Mouse (Mus musculus) gastrocnemius, postnatal 10 days (tissue): ENCODE results near the gene Rps6kb2. TPM values are rescaled to one million over a fixed set of nuclear protein-coding genes. Genes with fewer than 3 reads are reported as not detected.
"Not testable (repeated sequence)": the region's sequence is repeated elsewhere in the genome, so short reads cannot be mapped to it uniquely, and the experiment has no call there.

Experiments
- DNase-seq: peaks from one replicate; pipeline ENCODE4 v3.0.0; 2021; ENCODE audit warnings: mixed read lengths
- total RNA-seq, 2 experiments: library from RNA; stranded (reverse); gene quantifications; 2 replicates each; pipeline ENCODE4 v1.2.3; 2021

The Rps6kb2 gene
- total RNA-seq, 2 experiments from 2014 or later: 25.3 to 30.9 TPM

GRCm38 (mm10) chr19:4142416-4143173 lies 20.6 kb downstream of the Rps6kb2 start:
- DNase-seq: no peak

DNA sequence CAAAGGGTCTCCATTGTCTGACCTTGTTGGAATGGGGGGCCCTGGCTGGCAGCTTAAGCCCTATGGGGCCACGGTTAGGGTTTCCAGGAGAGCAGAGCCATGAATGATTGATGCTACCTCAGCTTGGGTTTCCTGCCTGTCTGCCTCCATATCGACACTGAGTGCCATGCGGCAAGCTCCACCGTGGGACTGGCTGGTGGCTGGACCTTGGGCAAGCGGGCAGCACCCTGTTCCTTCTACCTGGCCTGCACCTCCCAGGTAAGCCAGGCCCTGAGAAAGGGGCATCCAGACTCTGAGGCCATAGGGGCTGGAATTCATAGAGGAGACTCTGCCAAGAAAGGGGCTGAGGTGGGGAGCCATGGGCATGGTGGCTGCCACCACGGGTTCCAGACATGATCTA lies 23.0 kb downstream of the Rps6kb2 start:
- DNase-seq: no peak

- DNase-seq: no peak
These were observed 23.7 kb downstream of the Rps6kb2 start, which contains the start of gene Gpr152 for GRCm38 (mm10) chr19:4139446-4139845. Gpr152 (plus strand) TSS chr19:4139787.

DNA sequence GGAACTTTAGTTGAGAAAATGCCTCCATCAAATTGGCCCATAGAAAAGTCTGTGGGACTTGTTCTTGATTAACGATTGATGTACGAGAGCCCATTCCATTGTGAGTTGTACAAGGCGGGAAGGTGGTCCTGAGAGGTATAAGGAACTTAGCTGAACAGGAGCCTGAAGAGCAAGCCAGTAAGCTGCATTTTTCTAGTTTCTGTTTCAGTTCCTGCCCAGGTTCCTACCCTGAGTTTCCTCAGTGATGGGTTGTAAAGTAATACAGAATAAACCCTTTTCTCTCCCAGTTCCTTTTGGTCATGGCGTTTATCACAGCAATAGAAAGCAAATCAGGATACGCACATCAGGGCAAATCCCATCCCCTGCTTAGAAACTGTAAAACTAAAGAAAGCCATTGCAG lies 25.2 kb downstream of the Rps6kb2 start:
- DNase-seq: no peak

GRCm38 (mm10) chr19:4136463-4136862 lies 26.7 kb downstream of the Rps6kb2 start:
- no peak for DNase-seq

DNA sequence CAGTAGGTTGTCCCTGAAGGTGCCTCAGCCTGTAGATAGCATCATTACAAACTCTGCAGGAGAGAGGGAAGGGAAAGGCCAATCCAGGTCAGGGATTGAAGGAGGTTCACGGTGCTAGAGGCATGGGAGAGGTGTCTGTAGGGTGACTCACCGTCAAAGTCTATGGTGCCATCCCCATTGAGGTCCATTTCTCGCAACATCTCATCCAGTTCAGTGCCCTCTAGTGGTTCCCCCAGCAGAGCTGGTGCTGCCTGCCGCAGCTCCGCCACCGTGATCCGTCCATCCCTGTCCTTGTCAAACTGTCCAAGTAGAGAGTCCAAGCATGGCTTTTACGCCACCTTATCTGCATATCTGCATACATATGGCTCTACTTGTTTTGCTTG lies 27.2 kb downstream of the Rps6kb2 start:
- DNase-seq: not testable (repeated sequence)

GRCm38 (mm10) chr19:4135229-4135962 lies 27.8 kb downstream of the Rps6kb2 start:
- not testable (repeated sequence) for DNase-seq

GRCm38 (mm10) chr19:4134354-4134753 lies 28.8 kb downstream of the Rps6kb2 start:
- no peak for DNase-seq

GRCm38 (mm10) chr19:4131768-4132167 lies 31.4 kb downstream of the Rps6kb2 start:
- no peak for DNase-seq

DNA sequence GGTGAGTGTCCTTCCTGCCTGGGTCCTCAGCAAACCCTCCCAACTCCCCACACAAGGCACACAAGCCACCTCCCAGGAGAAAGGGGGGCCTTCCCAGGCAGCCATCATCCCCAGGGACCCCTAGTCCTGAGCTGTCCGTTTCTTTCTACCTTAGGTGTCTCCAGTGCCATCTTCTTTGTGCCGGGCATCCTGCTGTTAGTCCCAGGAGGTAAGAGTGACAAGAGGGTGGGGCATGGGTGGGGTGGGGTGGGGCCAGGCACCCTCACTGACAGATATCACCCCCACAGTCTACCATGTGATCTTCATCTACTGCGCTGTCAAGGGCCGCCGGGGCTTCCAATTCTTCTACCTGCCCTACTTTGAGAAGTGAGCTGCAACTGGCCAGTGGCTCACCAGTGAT lies 32.1 kb downstream of the Rps6kb2 start:
- DNase-seq: no peak

- no peak for DNase-seq
These were observed 33.0 kb downstream of the Rps6kb2 start for GRCm38 (mm10) chr19:4130106-4130505.

DNA sequence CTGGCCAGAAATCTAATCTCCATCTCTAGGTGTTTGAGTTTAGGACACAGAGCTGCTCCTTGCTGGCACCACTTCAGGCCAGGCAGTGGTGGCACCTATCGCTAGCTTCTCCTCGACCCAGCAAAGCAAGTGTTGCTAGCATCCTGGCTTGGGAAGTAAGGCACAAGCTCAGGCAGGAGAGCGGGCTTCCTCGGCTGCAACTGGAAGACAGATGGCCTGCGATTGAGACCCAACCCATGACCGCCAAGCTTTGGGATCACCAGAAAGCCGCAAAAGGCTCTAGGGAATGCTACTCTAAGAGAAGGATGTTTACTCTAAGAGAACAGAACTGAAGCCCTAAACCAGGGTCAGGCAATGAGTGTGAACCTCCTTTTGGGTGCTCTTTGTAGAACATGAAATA lies 33.7 kb downstream of the Rps6kb2 start:
- DNase-seq: no peak

DNA sequence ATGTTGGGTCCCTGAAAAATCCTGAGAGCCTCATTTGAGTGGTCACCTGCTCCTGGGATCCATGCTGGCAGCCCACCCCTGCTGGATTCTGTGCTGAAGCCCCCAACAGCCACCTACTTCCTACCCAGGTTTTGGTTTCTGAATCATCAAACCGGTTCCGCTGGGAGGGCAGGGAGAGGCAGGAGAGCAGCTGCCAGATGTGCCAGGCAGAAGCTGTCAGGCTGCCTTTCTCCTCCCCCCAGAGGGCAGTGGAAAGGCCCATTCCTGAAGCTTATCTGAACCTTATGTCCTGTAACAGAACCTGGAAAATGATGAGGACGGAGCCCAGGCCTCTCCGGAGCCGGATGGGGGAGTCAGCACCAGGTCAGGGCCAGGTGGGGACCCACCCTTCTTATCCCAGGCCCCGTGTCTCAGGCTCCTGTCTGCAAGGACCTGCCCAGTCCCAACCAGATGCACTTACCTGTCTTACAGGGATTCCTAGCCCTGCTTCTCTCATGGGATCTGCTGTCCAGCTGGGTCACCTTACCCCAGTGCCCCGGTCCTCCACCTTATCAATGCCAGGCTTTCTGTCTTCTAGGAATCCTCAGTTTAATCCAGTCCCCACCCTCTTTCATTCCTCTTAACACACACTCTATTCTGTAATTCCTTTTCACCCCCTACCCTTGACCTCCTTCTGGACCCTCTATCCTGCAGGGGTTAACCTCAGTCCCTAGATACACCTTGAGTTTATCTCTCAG lies 36.2 kb downstream of the Rps6kb2 start:
- no peak for DNase-seq

GRCm38 (mm10) chr19:4125741-4126696 lies 37.1 kb downstream of the Rps6kb2 start, which contains the start of gene Aip:
Aip (minus strand) TSS chr19:4125858.
- DNase-seq: peak; percentile 96

DNA sequence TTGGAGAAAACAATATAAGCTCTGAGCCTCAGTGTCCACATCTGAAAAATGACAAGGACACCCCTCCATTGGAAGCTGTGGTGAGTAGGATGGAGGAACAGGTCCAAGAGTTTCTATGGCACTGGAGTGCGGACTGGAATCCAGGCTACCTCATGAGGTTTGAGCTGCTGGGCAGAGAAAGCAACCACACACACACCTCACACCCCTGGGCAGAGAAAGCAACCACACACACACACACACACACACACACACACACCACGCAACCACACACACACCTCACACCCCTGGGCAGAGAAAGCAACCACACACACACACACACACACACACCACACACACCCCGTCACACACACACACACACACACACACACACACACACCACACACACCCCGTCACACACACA lies 37.9 kb downstream of the Rps6kb2 start:
- DNase-seq: peak; percentile 37

DNA sequence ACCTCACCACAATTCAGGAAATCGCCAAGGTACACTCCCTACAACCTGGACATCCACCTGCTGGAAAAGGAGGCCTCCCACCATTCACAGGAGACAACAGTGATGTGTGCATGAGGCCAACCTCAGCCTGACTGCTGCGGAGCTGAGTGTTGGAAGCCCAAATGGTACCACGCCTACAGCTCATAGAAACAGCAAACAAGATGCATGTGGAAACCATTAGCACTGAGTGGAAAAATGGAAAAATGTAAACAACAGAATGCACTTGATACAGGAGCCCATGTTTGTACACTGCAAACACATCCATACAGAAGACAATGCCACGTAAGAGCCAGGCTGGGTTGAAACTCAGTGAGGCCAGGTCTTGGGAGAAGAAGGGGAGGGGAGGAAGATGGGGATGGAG lies 38.7 kb downstream of the Rps6kb2 start:
- DNase-seq: no peak

DNA sequence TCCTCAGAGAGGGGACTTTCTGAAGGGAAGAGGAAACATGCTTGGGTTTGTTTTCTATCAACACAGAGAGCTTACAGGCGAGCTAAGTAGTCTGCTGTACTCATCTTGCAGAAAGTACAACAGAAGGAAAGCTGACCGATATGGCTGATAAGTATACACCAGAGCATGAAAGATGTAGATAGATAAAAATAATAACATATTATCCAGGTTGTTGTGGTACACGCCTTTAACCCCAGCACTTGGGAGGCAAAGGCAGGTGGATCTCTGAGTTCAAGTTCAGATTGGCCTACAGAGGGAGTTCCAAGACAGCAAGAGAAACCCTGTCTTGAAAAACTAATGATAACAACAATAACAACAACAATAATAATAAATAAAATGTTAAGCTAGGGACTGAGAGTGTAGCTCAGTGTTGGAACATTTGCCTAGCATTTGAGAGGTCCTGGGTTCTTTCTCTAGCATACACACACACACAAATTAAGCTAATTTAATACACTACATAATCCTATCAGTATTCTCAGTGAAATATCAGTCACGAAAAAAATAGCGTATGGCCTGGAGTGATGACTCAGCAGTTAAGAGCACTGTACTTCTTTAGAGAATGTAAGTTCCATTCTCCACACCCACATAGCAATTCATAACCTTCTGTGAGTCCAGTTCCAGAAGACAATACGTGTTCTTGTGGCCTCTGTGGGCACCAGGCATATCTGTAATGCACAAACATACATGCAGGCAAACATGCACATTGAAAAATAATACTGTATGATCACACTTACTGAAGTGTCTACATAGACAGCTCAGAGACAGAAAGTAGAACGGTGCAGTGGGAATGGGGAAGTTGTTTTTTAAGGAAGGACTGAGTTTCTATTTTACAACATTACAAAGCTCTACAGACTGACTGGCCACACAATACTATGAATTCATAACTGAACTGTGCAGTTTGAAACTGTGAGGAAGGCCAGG lies 40.5 kb downstream of the Rps6kb2 start:
- no peak for DNase-seq

- DNase-seq: not testable (repeated sequence)
These were observed 41.3 kb downstream of the Rps6kb2 start for GRCm38 (mm10) chr19:4121896-4122295.

DNA sequence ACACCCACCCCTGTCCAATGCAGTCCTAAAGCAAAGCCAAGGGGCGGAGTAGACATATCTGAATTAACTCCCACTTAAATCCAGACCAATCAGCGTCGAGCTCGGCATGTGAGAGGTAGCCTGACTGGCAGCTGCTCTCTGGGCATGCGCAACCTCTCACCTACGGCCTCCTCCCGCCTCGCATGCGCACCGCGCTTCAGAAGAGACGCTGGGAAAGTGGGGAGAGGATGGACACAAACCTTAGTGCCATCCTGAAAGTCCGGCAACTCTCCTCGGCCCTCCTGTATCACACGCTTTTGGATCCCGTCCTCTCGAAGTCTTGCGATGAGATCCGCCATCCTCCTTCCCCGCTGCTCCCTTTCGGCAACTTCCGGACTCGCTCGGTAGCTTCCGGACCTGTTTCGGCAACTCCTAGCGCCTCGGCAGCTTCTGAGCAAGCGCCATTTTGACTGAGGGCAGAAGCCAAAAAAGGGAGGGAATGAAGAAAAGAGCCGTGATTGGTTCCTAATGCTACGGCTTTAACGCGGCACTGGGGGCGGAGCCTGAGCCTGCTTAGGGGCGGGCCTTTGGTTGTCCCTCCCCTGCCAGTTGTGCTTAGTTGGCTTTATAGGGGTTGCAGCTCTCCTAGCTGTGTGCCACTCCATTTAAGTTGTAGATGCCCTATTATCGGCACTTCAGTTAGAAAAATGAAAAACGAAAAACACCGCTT lies 41.9 kb downstream of the Rps6kb2 start:
- DNase-seq: peak; percentile 99

- no peak for DNase-seq
These were observed 42.7 kb downstream of the Rps6kb2 start for GRCm38 (mm10) chr19:4120496-4120895.
